Mouse (Mus musculus): ENCODE results near the gene Mt1. TPM values are rescaled to one million over a fixed set of nuclear protein-coding genes. Genes with fewer than 3 reads are reported as not detected.
A peak's percentile ranks its signal among the peaks of the same experiment; 100 is the strongest.

The Mt1 gene
- total RNA-seq, 2 experiments from 2014 or later = 24.4 to 62.5 TPM

- ATAC-seq (replicated peaks; ENCODE audit: low FRiP score, poor library complexity, severe bottlenecking) = no peak
Observed at GRCm38 (mm10) chr8:94194591-94195223, 15.8 kb downstream of the Mt1 start.

GRCm38 (mm10) chr8:94199202-94199869, 20.5 kb downstream of the Mt1 start:
- ATAC-seq (replicated peaks; ENCODE audit: low FRiP score, poor library complexity, severe bottlenecking) = peak; percentile 63

- ATAC-seq (replicated peaks; ENCODE audit: low FRiP score, poor library complexity, severe bottlenecking) = no peak
Observed at GRCm38 (mm10) chr8:94204043-94204442, 25.2 kb downstream of the Mt1 start.

GRCm38 (mm10) chr8:94205736-94206135, 26.9 kb downstream of the Mt1 start:
- peak; percentile 87 for ATAC-seq (replicated peaks; ENCODE audit: low FRiP score, poor library complexity, severe bottlenecking)

- ATAC-seq (replicated peaks; ENCODE audit: low FRiP score, poor library complexity, severe bottlenecking) = no peak
Observed at GRCm38 (mm10) chr8:94206256-94206655, 27.4 kb downstream of the Mt1 start.

- no peak for ATAC-seq (replicated peaks; ENCODE audit: low FRiP score, poor library complexity, severe bottlenecking)
Observed at GRCm38 (mm10) chr8:94207491-94207890, 28.6 kb downstream of the Mt1 start.

GRCm38 (mm10) chr8:94209639-94210038, 30.8 kb downstream of the Mt1 start:
- ATAC-seq (replicated peaks; ENCODE audit: low FRiP score, poor library complexity, severe bottlenecking) = no peak

- ATAC-seq (replicated peaks; ENCODE audit: low FRiP score, poor library complexity, severe bottlenecking) = no peak
Observed at GRCm38 (mm10) chr8:94210225-94210624, 31.3 kb downstream of the Mt1 start.

GRCm38 (mm10) chr8:94213819-94214218, 34.9 kb downstream of the Mt1 start:
- ATAC-seq (replicated peaks; ENCODE audit: low FRiP score, poor library complexity, severe bottlenecking) = no peak

- peak; percentile 97 for ATAC-seq (replicated peaks; ENCODE audit: low FRiP score, poor library complexity, severe bottlenecking)
Observed at GRCm38 (mm10) chr8:94214252-94215173, 35.6 kb downstream of the Mt1 start, which contains the start of gene Nup93. Nup93 (plus strand) TSS chr8:94214564.

- no peak for ATAC-seq (replicated peaks; ENCODE audit: low FRiP score, poor library complexity, severe bottlenecking)
Observed at GRCm38 (mm10) chr8:94227381-94227939, 48.6 kb downstream of the Mt1 start.

Other genes starting within 250 kb of the Mt1 start
- 51.5 and 53.2 TPM in 2 replicates for gene Amfr, start 166.2 kb upstream of the Mt1 start, total RNA-seq (2015; ENCODE audit: low replicate concordance)
- 129 and 190 TPM in 2 replicates for gene Amfr, start 166.2 kb upstream of the Mt1 start, total RNA-seq (2017; ENCODE audit: low replicate concordance)
- gene Nudt21, start 142.1 kb upstream of the Mt1 start, total RNA-seq (2015; ENCODE audit: low replicate concordance) = 33.2 and 80.1 TPM in 2 replicates
- 38.6 and 88.1 TPM in 2 replicates for gene Nudt21, start 142.1 kb upstream of the Mt1 start, total RNA-seq (2017; ENCODE audit: low replicate concordance)
- gene Ogfod1, start 141.9 kb upstream of the Mt1 start, total RNA-seq (2015; ENCODE audit: low replicate concordance) = 10.1 and 19.3 TPM in 2 replicates
- gene Ogfod1, start 141.9 kb upstream of the Mt1 start, total RNA-seq (2017; ENCODE audit: low replicate concordance) = 2.4 and 5.0 TPM in 2 replicates
- gene Bbs2, start 80.2 kb upstream of the Mt1 start, total RNA-seq (2015; ENCODE audit: low replicate concordance) = 1.7 TPM in 1 of 2 replicates, not detected in the other
- 1.2 and 8.3 TPM in 2 replicates for gene Bbs2, start 80.2 kb upstream of the Mt1 start, total RNA-seq (2017; ENCODE audit: low replicate concordance)
- not detected in 2 replicates for gene Mt4, start 41.9 kb upstream of the Mt1 start, total RNA-seq (2015; ENCODE audit: low replicate concordance)
- gene Mt4, start 41.9 kb upstream of the Mt1 start, total RNA-seq (2017; ENCODE audit: low replicate concordance) = not detected in 2 replicates
- not detected in 2 replicates for gene Mt3, start 26.5 kb upstream of the Mt1 start, total RNA-seq (2015; ENCODE audit: low replicate concordance)
- not detected in 2 replicates for gene Mt3, start 26.5 kb upstream of the Mt1 start, total RNA-seq (2017; ENCODE audit: low replicate concordance)
- 24.5 and 44.4 TPM in 2 replicates for gene Mt2, start 6.4 kb upstream of the Mt1 start, total RNA-seq (2015; ENCODE audit: low replicate concordance)
- gene Mt2, start 6.4 kb upstream of the Mt1 start, total RNA-seq (2017; ENCODE audit: low replicate concordance) = 11.6 TPM in 1 of 2 replicates, not detected in the other
- gene Nup93, start 35.5 kb downstream of the Mt1 start, total RNA-seq (2015; ENCODE audit: low replicate concordance) = 21.8 and 22.7 TPM in 2 replicates
- gene Nup93, start 35.5 kb downstream of the Mt1 start, total RNA-seq (2017; ENCODE audit: low replicate concordance) = 10.3 and 20.4 TPM in 2 replicates
- gene Slc12a3, start 150.1 kb downstream of the Mt1 start, total RNA-seq (2015; ENCODE audit: low replicate concordance) = 0.84 and 4.0 TPM in 2 replicates
- gene Slc12a3, start 150.1 kb downstream of the Mt1 start, total RNA-seq (2017; ENCODE audit: low replicate concordance) = 0.90 TPM in 1 of 2 replicates, not detected in the other
- 54.1 and 64.2 TPM in 2 replicates for gene Herpud1, start 207.4 kb downstream of the Mt1 start, total RNA-seq (2015; ENCODE audit: low replicate concordance)
- 27.3 and 59.2 TPM in 2 replicates for gene Herpud1, start 207.4 kb downstream of the Mt1 start, total RNA-seq (2017; ENCODE audit: low replicate concordance)

Measured in erythroid progenitor cell, adult 5-6 weeks (primary cell).